Mouse (Mus musculus) C2C12 (cell line): ENCODE data around the gene Rbm28.

ENCODE experiments used
- CEBPB ChIP-seq: IDR thresholded peaks from one replicate; pipeline ENCODE4 v1.6.1; 2011; ENCODE audit warnings: low read depth, mild to moderate bottlenecking, control low read depth, moderate library complexity
- CTCF ChIP-seq: IDR thresholded peaks from one replicate; pipeline ENCODE4 v1.5.1; 2011; ENCODE audit not compliant: control insufficient read depth, insufficient read depth, insufficient read length
- FOSL1 ChIP-seq: IDR thresholded peaks from one replicate; pipeline ENCODE4 v1.8.0; 2011; ENCODE audit warnings: mild to moderate bottlenecking, low read length; ENCODE audit not compliant: poor library complexity, insufficient read depth, severe bottlenecking
- MAX ChIP-seq: IDR thresholded peaks from one replicate; pipeline ENCODE4 v1.6.1; 2011; ENCODE audit warnings: mild to moderate bottlenecking, control low read depth
- MYOD1 ChIP-seq: IDR thresholded peaks from one replicate; pipeline ENCODE4 v1.6.1; 2011; ENCODE audit warnings: low read depth; ENCODE audit not compliant: control insufficient read depth, insufficient read length
- MYOG ChIP-seq: IDR thresholded peaks from one replicate; pipeline ENCODE4 v1.6.1; 2011; ENCODE audit not compliant: control insufficient read depth, insufficient read length; ENCODE audit errors: extremely low read depth
- USF1 ChIP-seq: IDR thresholded peaks from one replicate; pipeline ENCODE4 v1.6.1; 2011; ENCODE audit warnings: low read depth, mild to moderate bottlenecking, control low read depth, moderate library complexity

DNA sequence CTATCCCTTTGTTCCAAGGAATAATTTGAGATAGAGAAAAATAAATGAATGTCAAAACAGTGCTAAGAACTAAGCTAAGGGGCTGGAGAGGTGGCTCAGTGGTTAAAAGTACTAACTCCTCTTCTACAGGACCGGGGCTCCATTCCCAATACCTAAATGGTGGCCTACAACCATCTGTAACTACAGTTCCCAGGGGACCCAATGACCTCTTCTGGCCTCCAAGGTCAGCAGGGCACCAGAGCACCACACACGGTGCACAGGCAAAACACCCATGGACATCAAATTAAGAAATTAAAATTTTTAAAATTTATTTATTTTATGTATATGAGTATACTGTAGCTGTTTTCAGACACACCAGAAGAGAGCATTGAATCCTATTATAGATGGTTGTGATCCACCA is 4.0 kb downstream of the Rbm28 start:
- TF ChIP-seq CTCF (no peak), MYOG (no peak), USF1 (no peak), MAX (no peak), CEBPB (no peak), FOSL1 (no peak), MYOD1 (no peak)
